Mouse (Mus musculus) right cerebral cortex, postnatal 25 days (tissue): ENCODE measurements around the gene Tarbp2.

Experiments used
- DNase-seq: peaks from one replicate; pipeline ENCODE4 v3.0.0; 2022

The Tarbp2 gene

GRCm38 (mm10) chr15:102505770-102506463 is 12.1 kb upstream of the Tarbp2 start:
- no peak for DNase-seq

DNA sequence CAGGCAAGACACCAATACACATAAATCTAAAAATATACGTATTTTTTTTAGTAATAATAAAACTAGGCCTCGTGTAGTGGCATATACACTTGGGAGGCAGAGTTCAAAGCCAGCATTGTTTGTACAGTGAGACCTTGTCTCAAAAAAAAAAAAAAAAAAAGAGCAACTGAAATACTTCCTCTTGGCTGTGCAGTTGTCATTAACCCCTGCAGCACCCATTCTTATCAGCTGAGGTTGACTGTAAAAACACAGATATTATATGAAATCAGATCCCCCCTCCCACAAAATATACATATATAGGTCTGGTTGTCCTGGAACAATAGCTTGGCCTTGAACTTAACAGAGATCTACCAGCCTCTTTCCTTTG is 11.5 kb upstream of the Tarbp2 start:
- DNase-seq: no peak

DNA sequence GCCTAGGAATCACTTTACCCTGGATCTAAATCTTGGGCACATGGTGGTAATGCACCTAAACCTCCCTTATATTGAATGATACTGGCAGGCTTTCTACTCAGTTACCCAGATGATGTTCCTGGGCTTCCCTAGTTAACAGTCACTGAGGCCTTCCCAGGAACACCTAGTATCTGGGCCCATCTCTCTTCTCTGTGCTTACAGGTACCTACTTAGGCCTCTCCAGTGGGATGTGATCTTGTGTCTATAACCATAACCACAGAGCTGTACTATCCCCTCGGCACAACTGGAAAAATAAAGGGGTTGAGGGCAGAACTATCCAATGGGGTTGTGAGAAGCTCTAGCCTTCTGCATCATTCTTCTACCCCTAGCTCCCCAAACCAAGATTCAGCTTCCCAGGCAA is 11.1 kb upstream of the Tarbp2 start:
- DNase-seq: no peak

GRCm38 (mm10) chr15:102507561-102507960 is 10.4 kb upstream of the Tarbp2 start:
- no peak for DNase-seq

- DNase-seq: no peak
Observed at GRCm38 (mm10) chr15:102508336-102508735, 9.7 kb upstream of the Tarbp2 start.

DNA sequence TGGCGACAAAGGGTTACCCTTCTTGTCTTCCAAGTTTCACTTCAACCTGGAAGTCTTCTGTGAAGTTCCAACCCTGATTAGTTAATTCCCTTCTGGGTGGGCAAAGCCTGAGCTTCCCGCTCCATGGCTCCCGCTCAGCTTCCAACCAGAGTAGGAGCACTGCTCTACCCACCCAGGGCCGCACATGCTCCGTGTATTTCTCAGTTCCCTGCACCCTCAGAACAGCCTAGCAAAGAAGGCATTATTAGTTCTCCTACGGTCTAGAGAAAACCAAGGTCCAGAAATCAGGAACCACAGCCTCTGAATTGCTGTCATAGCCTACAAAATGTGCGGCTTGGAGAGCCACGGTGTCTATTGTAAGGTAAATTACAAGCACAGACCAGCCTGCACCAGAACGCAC is 7.9 kb upstream of the Tarbp2 start:
- no peak for DNase-seq

- DNase-seq: peak; percentile 87
Observed at GRCm38 (mm10) chr15:102510590-102511284, 7.3 kb upstream of the Tarbp2 start.

DNA sequence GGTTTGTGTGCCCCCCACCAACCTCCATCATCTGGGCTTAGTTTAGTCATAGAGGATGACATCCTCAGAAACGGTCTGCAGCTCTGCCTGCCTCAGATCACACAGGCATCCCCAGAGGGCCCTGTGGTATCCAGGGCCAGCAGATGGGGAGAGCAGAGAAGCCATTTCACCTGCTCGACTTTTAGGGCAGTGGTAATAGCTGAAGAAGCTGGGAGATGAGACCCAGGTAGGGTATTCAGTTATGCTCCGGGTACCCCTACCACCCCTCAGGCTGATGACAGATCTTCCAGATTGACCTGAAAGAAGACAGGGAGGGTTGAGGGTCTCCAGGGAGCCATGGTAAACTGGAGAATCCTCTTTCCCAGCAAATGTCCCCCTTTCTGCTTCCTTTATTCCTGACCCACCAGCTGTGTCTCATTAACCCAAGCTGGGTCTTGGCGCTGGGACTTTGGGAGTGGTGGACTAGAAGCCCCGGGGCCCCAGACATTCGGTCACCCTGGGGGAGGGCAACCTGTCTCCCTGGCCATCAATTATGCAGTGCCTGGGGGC is 6.6 kb upstream of the Tarbp2 start:
- DNase-seq: no peak

- DNase-seq: no peak
Observed at GRCm38 (mm10) chr15:102512010-102512409, 6.0 kb upstream of the Tarbp2 start.

DNA sequence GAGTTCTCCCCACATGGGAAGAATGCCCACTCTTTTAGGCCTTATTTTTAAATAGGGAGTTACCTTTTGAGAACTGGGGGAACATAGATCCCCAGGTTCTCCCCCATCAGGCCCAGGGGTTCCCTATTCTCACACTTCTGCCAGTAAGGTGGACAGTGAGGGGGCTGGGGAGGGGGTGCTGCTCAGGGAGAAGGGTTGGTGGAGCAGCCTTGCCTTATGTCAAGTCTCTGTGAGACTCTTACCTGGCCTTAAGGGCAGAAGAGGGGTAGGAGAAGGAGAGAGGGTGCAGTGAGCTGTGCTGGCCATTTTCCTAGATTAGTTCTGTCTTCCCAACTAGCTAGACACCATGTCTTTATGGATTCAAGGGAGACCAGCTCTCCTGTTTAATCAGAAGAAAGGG is 5.5 kb upstream of the Tarbp2 start:
- no peak for DNase-seq

DNA sequence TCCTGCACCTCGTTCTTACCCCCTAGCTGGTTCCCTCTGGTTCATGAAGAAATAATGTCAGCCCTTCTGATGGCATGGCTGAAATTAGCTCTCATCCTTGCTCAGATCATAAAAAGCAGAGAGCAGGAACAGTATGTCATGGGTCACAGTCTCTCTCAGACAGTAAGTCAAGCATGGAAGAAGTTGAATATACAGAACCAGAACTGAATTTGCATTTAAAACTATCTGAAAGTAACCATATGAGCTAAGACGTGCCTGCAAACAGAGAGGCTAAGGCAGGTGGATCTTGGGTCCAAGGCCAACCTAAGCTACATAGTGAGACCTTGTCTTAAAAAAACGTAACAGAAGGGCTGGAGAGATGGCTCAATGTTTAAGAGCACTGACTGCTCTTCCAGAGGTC is 5.0 kb upstream of the Tarbp2 start:
- DNase-seq: no peak

DNA sequence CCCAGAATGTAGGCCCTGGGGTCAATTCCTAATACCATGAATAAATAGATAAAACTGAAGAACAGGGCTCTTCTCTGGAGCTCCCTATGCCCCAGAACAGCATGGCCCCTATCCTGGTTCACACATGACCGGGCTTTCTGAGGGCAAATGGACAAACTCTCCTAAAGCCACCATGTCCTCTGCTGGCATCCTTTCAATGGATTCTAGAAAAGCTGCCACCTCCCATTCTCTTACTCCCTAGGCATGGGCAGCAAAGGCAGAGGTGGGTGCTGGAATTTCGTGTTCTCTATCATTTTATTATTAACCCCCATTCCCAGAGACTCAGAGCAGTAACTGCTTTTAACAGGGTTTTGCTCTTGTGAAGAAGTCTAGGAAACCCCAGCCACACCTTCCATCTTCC is 2.7 kb upstream of the Tarbp2 start:
- DNase-seq: no peak

- no peak for DNase-seq
Observed at GRCm38 (mm10) chr15:102515791-102516190, 2.2 kb upstream of the Tarbp2 start.

- peak; percentile 50 for DNase-seq
Observed at GRCm38 (mm10) chr15:102516293-102516692, 1.7 kb upstream of the Tarbp2 start.

GRCm38 (mm10) chr15:102516728-102517404 is 1.1 kb upstream of the Tarbp2 start, which contains the start of gene Map3k12:
Gene Map3k12, minus strand, starts transcription at chr15:102517064.
- peak; percentile 86 for DNase-seq

DNA sequence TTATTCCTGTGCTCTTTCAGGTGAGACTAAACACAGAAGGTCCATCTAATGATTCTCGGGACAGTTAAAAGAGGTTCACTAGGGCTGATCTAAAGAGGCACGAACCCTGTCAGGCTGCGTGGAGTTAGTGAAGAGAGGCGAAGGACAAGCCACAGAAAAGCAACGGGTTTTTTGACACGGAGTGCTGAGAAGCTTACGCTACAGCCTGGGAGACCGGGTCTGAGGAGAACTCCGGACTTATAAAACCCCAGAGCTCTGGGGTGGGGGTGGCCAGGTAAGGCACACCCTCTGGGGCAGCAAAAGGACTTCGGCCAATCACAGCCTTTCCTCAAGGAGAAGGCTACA is 389 bp upstream of the Tarbp2 start:
- DNase-seq: no peak

DNA sequence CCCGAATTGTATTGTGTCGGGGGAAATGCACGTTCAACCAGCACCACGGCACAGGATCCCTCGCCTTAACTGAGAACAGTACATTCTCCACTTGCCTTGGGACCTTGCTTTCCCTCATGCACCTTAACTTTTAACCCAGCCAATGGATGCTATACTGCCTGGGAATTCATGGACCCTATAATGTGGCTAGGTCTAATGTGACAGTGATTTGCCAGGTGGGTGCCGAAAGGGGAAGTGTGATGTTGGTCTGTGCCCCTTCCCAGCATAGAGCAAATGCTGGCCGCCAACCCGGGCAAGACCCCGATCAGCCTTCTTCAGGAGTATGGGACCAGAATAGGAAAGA is 838 bp downstream of the Tarbp2 start:
- DNase-seq: no peak

- DNase-seq: no peak
Observed at GRCm38 (mm10) chr15:102519211-102520141, 1.5 kb downstream of the Tarbp2 start.

DNA sequence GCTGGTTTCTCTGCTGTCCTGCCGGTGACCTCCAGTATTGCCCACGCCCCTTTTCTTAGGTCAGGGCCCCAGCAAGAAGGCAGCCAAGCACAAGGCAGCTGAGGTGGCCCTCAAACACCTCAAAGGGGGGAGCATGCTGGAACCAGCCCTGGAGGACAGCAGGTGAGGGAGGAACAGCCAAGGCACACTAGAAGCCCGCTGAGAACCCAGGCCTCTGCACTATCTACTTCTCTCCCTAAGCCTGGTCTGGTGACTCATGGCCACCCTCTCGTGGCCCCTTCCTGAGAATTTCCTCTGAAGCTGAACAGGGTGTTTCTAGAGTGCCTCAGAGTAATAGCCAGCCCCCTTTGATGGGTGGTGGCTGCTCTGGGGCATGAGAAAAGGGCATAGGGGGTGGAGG is 2.4 kb downstream of the Tarbp2 start:
- no peak for DNase-seq

- DNase-seq: no peak
Observed at GRCm38 (mm10) chr15:102521480-102521879, 3.5 kb downstream of the Tarbp2 start.

DNA sequence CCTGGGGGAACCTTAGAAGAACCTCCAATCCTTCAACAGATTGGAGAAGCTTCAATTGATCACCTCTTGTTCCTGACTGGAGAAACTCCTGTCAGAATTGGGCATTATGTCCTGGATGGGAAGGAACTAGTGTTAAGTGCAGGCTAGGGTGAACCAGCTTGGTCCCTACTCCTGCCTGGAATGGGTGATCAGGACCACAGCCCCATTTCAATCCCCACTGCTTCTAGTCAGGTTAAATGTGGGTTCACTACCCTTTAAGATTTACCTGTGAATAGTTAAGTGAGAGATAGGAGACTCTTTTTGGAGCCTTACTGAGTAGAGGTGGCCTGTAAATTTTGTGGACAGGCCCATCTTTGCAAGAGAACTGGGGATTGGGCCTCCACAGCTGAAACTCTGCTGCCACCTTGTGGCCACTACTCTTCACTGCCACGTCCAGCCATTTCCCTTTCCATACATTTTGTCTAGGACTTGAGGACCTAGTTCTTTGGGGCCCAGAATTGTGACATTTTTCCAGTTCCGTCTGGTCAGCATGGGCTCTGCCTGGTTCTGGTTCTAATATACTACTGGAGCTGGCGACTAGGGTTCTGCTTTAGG is 7.0 kb downstream of the Tarbp2 start, which contains the start of gene Npff:
TSS of gene Npff (minus strand) at position 51 of the 594 bp plus-strand sequence.
- peak; percentile 78 for DNase-seq
